Mouse (Mus musculus) adrenal gland, adult 10 weeks (tissue): Measurements from ENCODE around the gene Reg4. TPM values are rescaled to one million over a fixed set of nuclear protein-coding genes. Genes with fewer than 3 reads are reported as not detected.

ENCODE experiments used
- polyA plus RNA-seq: library from polyadenylated mRNA; stranded (reverse); fragments of 350-450 nt; fragmentation: Illumina TruSeq; extraction: RNeasy Lipid Tissue Mini Kit (QIAGEN cat#74804); gene quantifications from one replicate; pipeline ENCODE4 v1.2.3, GENCODE M21; 2014; ENCODE audit warnings: low read depth, low replicate concordance

Reg4 gene
- polyA plus RNA-seq, result not detected

GRCm38 (mm10) chr3:98221856-98222255, at the start of gene Reg4:
Reg4 (plus strand) TSS chr3:98222156.

DNA sequence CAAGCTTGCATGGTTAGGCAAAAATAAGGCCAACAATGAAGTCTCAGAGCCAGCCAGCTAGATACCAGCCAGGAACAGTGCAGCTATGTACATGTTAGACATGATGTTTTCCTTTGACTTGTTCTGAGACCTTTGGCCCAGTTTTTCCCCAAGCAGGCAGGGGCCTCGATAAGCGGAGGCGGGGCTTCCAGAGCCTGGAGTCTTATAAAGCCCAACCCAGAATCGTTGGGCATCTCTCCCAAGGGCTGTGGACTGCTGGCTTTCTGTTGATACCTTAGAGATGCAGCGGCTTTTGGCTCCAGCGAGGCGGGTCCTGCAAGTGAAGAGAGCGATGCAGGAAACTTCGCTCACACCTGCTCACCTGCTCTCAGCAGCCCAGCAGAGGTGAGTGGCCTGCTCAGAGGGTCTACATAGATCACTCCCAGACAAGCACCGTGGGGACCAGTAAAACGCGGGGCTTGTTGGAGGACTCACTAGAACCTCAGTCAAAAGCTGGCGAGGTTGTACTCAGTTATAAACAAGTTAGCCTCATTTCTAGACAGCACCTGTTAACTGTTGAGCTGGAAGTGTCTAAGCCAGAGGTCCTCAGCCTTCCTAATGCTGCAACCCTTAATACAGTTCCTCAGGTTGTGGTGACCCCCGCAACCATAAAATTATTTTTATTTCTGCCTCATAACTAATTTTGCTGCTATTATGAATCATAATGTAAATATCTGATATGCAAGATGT, 58.4 kb downstream of the Reg4 start, which contains the start of gene Hmgcs2:
Hmgcs2 (plus strand) TSS at position 232 of the 729 bp plus-strand sequence.

Other genes with a start within 250 kb of the Reg4 start
- gene Notch2, start 208.6 kb upstream of the Reg4 start, polyA plus RNA-seq, result 12.8 TPM
- gene Adam30, start 61.5 kb upstream of the Reg4 start, polyA plus RNA-seq, result not detected
- 4.5 TPM for gene Hmgcs2, start 58.3 kb downstream of the Reg4 start, polyA plus RNA-seq
- 3.9 TPM for gene Phgdh, start 117.8 kb downstream of the Reg4 start, polyA plus RNA-seq
- 7.0 TPM for gene Zfp697, start 160.3 kb downstream of the Reg4 start, polyA plus RNA-seq
- not detected for gene Gm4450, start 235.0 kb downstream of the Reg4 start, polyA plus RNA-seq